Mouse (Mus musculus) megakaryocyte, embryonic 14.5 days (primary cell): ENCODE measurements at regions not wholly inside any gene's neighbourhood (a gene's known extent, or its start where the extent isn't known, plus 50 kb on each side); places are given as distances from the start of the nearest gene placed in this dataset.

Experiments used
- H3K27me3 ChIP-seq: replicated peaks from 2 replicates; pipeline ENCODE3; 2012; ENCODE audit warnings: inconsistent platforms
- H3K36me3 ChIP-seq: replicated peaks from 2 replicates; pipeline ENCODE3; 2012; ENCODE audit warnings: low read length, inconsistent platforms, mixed read lengths
- H3K4me1 ChIP-seq: 2 replicates; pipeline ENCODE4 v1.6.1; 2012; ENCODE audit warnings: inconsistent platforms
- H3K4me3 ChIP-seq: replicated peaks from 2 replicates; pipeline ENCODE3; 2012; ENCODE audit warnings: moderate library complexity, mild to moderate bottlenecking, inconsistent platforms
- H3K9me3 ChIP-seq: 2 replicates; pipeline ENCODE4 v1.6.1; 2012; ENCODE audit warnings: inconsistent platforms
- FLI1 ChIP-seq: IDR thresholded peaks from 2 replicates; pipeline ENCODE4 v1.6.1; 2012; ENCODE audit warnings: low read length, inconsistent platforms, mixed read lengths
- GATA1 ChIP-seq: IDR thresholded peaks from 3 replicates; pipeline ENCODE4 v1.6.1; 2012; ENCODE audit warnings: mixed read lengths, low read length, inconsistent platforms, borderline replicate concordance

- Histone ChIP-seq H3K4me3 (no peak overlapping the region), H3K36me3 (no peaks in the 10 kb centered on the region), H3K4me1 (no peaks in the 10 kb centered on the region; the same call in 1 of the 2 replicates), H3K27me3 (peaks cover 46% of the 10 kb centered on the region), H3K9me3 (0 out of 2 replicates have a peak, but pooled peaks cover 5% of the 10 kb centered on the region)
- TF ChIP-seq GATA1 (no peak), FLI1 (no peak)
Measured at GRCm38 (mm10) chr8:34473769-34474168, 362.2 kb upstream of the Gm10131 start.

GRCm38 (mm10) chr8:34473301-34473700 lies 361.8 kb upstream of the Gm10131 start:
- Histone ChIP-seq H3K4me1 (no peaks in the 10 kb centered on the region; the same call in 1 of the 2 replicates), H3K4me3 (no peak overlapping the region), H3K36me3 (no peaks in the 10 kb centered on the region), H3K27me3 (peaks cover 46% of the 10 kb centered on the region), H3K9me3 (0 out of 2 replicates have a peak, but pooled peaks cover 5% of the 10 kb centered on the region)
- TF ChIP-seq FLI1 (no peak), GATA1 (no peak)

DNA sequence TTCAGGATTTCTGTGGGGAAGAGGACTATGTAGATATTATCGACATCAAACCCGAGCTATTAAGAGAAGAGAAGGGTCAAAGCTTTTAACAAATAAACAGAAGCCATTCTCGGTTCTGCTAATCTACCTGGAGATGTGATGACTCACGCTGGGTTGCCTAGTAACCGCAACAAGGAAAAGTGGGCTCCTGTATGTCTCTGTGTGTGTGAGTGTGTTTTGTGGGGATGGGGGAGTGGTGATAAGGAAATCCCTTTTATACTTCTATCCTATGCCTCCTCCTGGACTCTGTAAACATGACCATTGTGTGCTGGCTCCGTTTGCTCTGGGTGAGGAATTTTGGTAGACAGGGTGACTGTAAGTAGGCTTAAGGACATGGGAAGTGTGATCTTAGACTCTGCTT lies 361.3 kb upstream of the Gm10131 start:
- Histone ChIP-seq H3K4me1 (no peaks in the 10 kb centered on the region; the same call in 1 of the 2 replicates), H3K27me3 (peaks cover 47% of the 10 kb centered on the region), H3K9me3 (peaks cover 9% of the 10 kb centered on the region), H3K4me3 (no peak overlapping the region), H3K36me3 (no peaks in the 10 kb centered on the region)
- TF ChIP-seq FLI1 (no peak), GATA1 (no peak)

DNA sequence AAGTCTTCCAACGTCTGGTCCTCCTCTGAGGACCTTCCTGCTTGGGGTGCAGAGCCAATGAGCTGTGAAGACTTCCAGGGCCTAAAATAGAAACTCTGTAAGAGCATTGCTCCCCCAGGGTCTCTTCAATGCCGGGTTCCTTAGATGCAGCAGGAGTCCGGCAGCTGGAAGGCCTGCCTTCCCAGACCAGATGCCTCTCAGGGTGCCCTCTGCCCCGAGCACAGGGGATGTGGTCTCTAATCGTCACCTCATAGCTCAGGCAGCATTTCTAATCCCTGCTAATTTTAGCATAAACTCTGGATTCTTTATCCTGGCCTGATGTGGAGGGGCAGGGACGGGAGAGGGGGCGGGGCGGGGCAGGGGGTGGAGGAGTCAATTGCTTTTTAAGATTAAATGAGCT lies 360.9 kb upstream of the Gm10131 start:
- H3K27me3 ChIP-seq: peaks cover 49% of the 10 kb centered on the region
- no peaks in the 10 kb centered on the region; the same call in 1 of the 2 replicates for H3K4me1 ChIP-seq
- H3K36me3 ChIP-seq: no peaks in the 10 kb centered on the region
- H3K4me3 ChIP-seq: no peak overlapping the region
- H3K9me3 ChIP-seq: peaks cover 13% of the 10 kb centered on the region
- TF ChIP-seq GATA1: no peak
- TF ChIP-seq FLI1: no peak

DNA sequence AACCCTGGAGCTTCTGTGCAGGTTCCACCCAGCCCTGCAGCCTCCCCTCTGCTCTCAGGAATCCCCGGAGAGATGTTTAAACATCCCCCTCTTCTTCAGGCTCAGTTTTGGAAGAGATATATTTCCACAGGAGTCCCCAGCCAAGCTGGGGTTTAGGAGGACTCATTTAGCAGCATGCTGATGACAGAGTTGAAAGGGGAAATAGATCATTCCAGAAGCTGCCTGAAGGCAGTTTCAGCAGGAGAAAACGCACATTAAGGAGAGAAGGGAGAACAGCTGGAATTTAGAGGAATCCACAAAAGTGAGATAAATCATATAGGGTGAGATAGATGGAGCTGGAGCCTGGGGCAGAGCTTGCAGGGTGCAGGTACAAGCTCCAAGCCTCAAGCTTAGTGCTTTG lies 357.6 kb upstream of the Gm10131 start:
- TF ChIP-seq GATA1 (no peak), FLI1 (no peak)
- no peaks in the 10 kb centered on the region for H3K36me3 ChIP-seq

GRCm38 (mm10) chr8:34466786-34467364 lies 355.3 kb upstream of the Gm10131 start:
- H3K27me3 ChIP-seq: peaks cover 28% of the 10 kb centered on the region
- H3K4me3 ChIP-seq: no peak overlapping the region
- no peaks in the 10 kb centered on the region for H3K36me3 ChIP-seq
- H3K9me3 ChIP-seq: peaks cover 51% of the 10 kb centered on the region
- no peaks in the 10 kb centered on the region for H3K4me1 ChIP-seq
- no peak for TF ChIP-seq FLI1
- TF ChIP-seq GATA1: no peak

More for the DNA sequence above, 357.6 kb upstream of the Gm10131 start:
- Histone ChIP-seq H3K27me3 (peaks cover 37% of the 10 kb centered on the region), H3K4me3 (no peak overlapping the region), H3K9me3 (peaks cover 37% of the 10 kb centered on the region), H3K4me1 (no peaks in the 10 kb centered on the region; the same call in 1 of the 2 replicates)

DNA sequence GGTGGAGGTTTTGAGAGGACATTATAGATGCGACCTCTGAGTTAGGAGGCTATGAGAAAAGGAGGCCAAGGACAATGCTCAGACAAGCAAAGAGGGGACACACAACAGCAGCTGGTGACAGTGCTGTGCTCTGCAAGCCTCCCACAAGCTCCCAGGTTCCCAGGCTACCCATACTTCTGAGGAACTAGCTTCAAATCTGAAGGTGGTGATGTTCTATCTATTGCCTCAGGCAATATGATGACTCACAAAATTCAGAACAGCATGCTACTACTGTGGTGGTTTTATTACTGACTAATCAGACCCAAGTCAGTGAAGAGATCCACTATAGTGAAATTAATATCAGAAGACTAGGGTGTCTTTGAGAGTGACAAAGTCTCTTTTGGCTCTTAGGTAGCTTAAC lies 353.9 kb upstream of the Gm10131 start:
- Histone ChIP-seq H3K9me3 (peaks cover 58% of the 10 kb centered on the region), H3K36me3 (no peaks in the 10 kb centered on the region), H3K4me3 (no peak overlapping the region), H3K27me3 (peaks cover 20% of the 10 kb centered on the region), H3K4me1 (no peaks in the 10 kb centered on the region)
- TF ChIP-seq FLI1 (no peak), GATA1 (no peak)

GRCm38 (mm10) chr8:34462262-34462661 lies 350.7 kb upstream of the Gm10131 start:
- no peaks in the 10 kb centered on the region for H3K4me1 ChIP-seq
- TF ChIP-seq GATA1 (no peak), FLI1 (no peak)

GRCm38 (mm10) chr8:34458300-34458699 lies 346.8 kb upstream of the Gm10131 start:
- no peak for TF ChIP-seq FLI1
- H3K9me3 ChIP-seq: peaks cover 42% of the 10 kb centered on the region
- peaks cover 20% of the 10 kb centered on the region for H3K27me3 ChIP-seq
- no peaks in the 10 kb centered on the region for H3K4me1 ChIP-seq
- no peaks in the 10 kb centered on the region for H3K36me3 ChIP-seq
- no peak overlapping the region for H3K4me3 ChIP-seq

More at GRCm38 (mm10) chr8:34462262-34462661, 350.7 kb upstream of the Gm10131 start:
- Histone ChIP-seq H3K9me3 (peaks cover 63% of the 10 kb centered on the region), H3K27me3 (peaks cover 13% of the 10 kb centered on the region), H3K4me3 (no peak overlapping the region), H3K36me3 (no peaks in the 10 kb centered on the region)

DNA sequence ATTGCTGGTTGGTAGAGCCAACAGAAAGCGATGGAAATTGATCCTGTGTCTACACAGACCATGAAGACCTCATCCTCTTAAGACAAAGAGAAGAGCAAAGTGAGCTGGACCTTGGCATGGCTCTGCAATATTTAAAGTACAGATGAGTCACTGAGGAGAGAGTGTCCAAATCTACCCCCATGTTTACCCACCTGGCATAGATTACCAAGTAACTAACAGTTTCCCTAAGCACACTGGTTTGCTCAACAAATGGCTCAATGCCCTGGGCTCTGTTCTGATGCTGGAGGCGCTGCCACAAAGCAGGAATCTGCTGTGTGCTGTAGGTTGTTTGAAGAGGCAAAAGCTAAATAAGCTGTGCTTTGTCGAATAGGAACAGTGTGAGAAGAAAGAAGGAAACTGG lies 345.0 kb upstream of the Gm10131 start:
- Histone ChIP-seq H3K4me1 (no peaks in the 10 kb centered on the region), H3K9me3 (peaks cover 40% of the 10 kb centered on the region), H3K4me3 (no peak overlapping the region), H3K27me3 (peaks cover 24% of the 10 kb centered on the region), H3K36me3 (no peaks in the 10 kb centered on the region)
- TF ChIP-seq FLI1: no peak
- TF ChIP-seq GATA1: no peak
